Mouse (Mus musculus) cerebellum, adult 9-10 months (tissue): ENCODE measurements around the gene Notch1.

Experiments
- DNase-seq: peaks from one replicate; pipeline ENCODE4 v3.0.0; 2022

The Notch1 gene

GRCm38 (mm10) chr2:26444368-26444767 lies 72.1 kb downstream of the Notch1 start:
- no peak for DNase-seq

GRCm38 (mm10) chr2:26443876-26444275 lies 72.6 kb downstream of the Notch1 start:
- DNase-seq = peak; percentile 50

DNA sequence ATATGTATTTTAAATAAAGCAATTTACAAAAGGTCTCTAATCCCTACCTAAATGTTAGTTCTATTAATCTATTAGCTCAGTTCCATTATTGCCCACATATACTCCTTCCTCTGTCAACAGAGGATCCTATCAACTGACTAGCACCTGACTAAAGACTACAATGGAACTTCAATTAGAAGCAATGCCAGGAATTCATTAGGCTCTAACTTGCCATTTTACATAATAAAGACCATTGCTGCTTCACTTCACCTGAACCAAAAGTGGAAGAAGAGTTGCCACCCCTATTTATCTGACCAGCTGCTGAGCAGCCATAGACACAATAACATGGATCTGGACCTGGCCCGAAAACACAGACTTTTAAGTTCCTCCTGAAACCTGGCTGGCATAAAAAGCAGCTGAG lies 73.6 kb downstream of the Notch1 start:
- DNase-seq = no peak

GRCm38 (mm10) chr2:26441688-26442087 lies 74.8 kb downstream of the Notch1 start:
- no peak for DNase-seq

DNA sequence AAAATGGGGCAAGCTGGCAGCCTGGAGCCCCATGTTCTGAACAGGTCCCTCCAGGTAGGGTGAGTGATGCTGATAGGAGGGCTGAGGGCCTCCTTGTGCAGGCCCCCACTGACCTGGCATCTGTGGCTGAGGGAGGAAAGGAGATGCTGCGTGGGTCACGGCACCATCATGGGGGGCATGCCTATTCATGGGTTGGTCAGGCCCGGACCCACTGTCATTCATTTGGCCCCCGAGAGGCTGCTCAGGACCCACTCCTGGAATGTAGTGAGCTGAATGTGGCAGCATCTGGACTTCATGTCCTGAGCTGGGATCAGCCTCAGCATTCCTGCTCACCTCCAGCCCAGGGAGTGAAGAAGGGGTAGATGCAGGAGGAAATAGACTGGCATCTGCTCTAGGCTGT lies 75.2 kb downstream of the Notch1 start:
- no peak for DNase-seq

DNA sequence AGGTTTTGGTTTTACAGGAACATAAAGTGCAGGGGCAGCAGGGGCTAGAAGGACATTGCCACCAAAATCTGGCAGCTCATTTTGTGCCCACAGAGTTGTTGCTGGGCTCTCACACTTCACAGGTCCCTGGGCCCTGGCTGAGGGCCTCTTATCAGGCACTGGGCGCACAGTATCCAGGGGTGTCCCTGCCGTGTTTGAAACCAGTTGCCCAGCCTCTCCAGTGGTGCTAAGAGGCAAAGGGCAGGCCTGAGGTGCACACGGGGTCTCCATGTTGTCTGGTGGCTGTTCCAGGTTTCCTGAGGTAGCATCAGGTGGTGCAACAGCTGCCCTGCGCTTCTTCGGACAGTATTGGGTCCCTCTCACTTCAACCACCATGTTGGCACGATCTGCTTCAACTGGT lies 76.8 kb downstream of the Notch1 start:
- DNase-seq = no peak

DNA sequence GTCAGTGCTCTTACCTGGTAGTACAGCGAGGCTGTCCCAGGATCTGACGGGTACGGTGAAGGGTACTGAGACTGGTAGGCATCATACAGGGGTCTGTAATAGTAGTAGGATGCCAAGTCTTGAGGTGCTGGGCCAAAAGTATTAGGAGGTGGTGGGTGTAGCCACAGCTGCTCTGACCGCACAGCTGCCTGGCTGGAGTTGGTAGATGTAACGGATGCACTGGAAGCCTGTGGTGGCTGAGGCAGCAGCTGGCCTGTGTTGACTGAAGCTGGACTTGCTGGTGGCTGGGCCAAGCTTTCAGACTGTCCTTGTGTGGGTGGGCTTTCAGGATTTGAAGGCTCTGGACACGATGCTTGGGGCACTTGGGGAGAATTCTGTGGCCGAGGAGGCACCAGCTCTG lies 78.1 kb downstream of the Notch1 start:
- DNase-seq = no peak

GRCm38 (mm10) chr2:26437221-26437620 lies 79.2 kb downstream of the Notch1 start:
- no peak for DNase-seq

- DNase-seq = no peak
Measured at GRCm38 (mm10) chr2:26434791-26435572, 81.5 kb downstream of the Notch1 start.

- DNase-seq = no peak
Measured at GRCm38 (mm10) chr2:26429851-26430250, 86.6 kb downstream of the Notch1 start.

- no peak for DNase-seq
Measured at GRCm38 (mm10) chr2:26424541-26424940, 91.9 kb downstream of the Notch1 start.

DNA sequence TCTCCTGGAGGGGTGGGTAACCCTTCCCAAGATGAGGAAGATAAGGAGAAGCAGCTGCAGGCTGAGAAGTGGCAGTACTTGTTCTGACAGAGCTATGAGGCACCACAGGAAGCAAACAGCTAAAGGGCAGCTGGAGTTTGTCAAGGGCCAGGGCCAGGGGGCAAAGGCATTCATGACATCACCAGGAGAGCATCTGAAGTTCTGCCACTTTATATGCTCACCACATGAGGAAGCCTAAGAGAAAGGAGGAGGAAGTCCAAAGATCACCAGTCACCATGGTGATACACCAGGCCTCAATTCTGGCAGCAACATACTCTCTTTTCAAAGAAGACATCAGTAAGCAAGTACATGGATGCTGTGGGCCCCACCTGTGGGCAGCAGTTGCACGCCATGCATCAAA lies 93.4 kb downstream of the Notch1 start:
- no peak for DNase-seq

GRCm38 (mm10) chr2:26421969-26422368 lies 94.5 kb downstream of the Notch1 start:
- no peak for DNase-seq

DNA sequence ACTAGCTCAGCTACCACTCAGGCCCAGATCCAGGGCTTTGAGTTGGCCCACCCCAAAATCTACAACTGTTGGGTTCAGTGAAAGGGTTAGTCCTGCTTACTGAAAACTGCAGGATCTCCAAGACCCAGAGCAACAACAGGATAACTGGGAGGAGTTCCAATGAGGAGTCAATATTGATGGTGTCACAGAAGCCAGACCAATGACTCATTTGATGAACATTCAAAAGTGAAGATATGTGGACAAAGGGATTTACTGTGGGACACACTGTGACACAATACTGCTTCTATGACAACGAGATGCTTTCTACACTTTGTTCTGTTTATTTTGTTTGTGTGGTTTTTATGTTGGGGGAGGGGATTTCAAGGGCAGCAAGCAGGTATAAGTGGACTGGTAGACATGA lies 98.3 kb downstream of the Notch1 start:
- DNase-seq = no peak

- DNase-seq = no peak
Measured at GRCm38 (mm10) chr2:26417066-26417465, 99.4 kb downstream of the Notch1 start.

- DNase-seq = peak; percentile 55
Measured at GRCm38 (mm10) chr2:26410931-26411411, 105.5 kb downstream of the Notch1 start.

GRCm38 (mm10) chr2:26410091-26410490 lies 106.4 kb downstream of the Notch1 start:
- DNase-seq = peak; percentile 65

- DNase-seq = no peak
Measured at GRCm38 (mm10) chr2:26409362-26409761, 107.1 kb downstream of the Notch1 start.

DNA sequence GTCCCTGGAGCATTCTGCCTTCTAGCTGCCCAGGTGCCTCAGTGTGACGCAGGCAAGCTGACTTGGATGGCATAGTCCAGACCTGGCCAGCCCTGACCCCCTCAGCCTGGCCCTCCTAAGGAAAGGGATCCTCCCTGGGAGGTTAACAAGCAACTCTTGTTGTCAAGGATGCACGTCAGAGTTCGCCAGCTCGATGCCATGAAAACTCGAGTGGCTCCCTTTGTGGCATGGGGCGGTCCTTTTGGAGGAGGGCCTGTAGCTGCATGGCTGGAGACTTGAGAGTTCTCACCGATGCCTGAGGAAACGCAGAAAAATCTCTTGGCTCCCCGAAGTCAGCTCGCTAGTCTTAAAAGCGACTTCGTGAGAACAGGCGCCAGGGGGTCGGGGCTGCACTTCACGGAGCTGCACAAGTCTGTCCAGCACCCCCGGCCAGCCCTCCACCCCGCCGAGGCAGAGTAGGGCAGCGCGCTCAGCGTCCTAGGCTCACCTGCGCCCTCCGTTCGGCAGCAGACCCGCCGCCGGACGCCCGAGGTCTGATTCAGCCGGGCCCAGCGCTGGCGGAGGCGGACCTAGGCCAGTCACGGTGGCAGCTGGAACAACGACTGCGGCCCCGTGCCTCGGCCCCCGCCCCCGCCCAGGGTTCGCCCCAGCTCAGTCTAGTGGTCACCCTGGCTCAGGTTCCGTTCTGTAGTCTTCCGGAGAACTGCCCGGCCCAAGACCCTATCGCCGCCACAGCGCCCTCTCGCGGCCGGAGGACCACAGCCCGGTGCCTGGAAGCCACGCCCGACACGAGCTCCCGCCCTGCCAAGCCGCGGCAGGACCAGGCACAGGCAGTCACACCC lies 107.7 kb downstream of the Notch1 start, which contains the start of gene Inpp5e:
Gene Inpp5e (minus strand): TSS at position 689 of the 842 bp plus-strand sequence.
- DNase-seq = peak; percentile 96
